Mouse (Mus musculus) small intestine, adult 2 months (tissue): Measurements from ENCODE around the gene Ndufa12. TPM values are rescaled to one million over a fixed set of nuclear protein-coding genes. Genes with fewer than 3 reads are reported as not detected.

ENCODE experiments used
- H3K27ac ChIP-seq: fragments of 200-500 bp; 2 replicates; pipeline ENCODE4 v1.5.1; 2012; ENCODE audit warnings: low read depth, low read length, control low read depth, inconsistent platforms; ENCODE audit not compliant: insufficient read depth
- H3K27me3 ChIP-seq: fragments of 200-500 bp; 2 replicates; pipeline ENCODE4 v1.6.1; 2012; ENCODE audit warnings: mild to moderate bottlenecking, moderate library complexity, low read length, inconsistent platforms; ENCODE audit not compliant: control insufficient read depth, insufficient read depth
- H3K36me3 ChIP-seq: fragments of 200-500 bp; 2 replicates; pipeline ENCODE4 v1.6.1; 2012; ENCODE audit warnings: mild to moderate bottlenecking, low read length, control low read depth, inconsistent platforms; ENCODE audit not compliant: control insufficient read depth, insufficient read depth
- H3K4me1 ChIP-seq: fragments of 200-500 bp; 2 replicates; pipeline ENCODE4 v1.6.1; 2012; ENCODE audit warnings: low read length, inconsistent platforms, mixed read lengths; ENCODE audit not compliant: control insufficient read depth, insufficient read depth, insufficient read length
- H3K4me3 ChIP-seq: fragments of 200-500 bp; 2 replicates; pipeline ENCODE4 v1.5.1; 2012; ENCODE audit warnings: low read depth, mild to moderate bottlenecking, control low read depth, inconsistent platforms, low read length, moderate library complexity
- CTCF ChIP-seq: fragments of 200-500 bp; IDR thresholded peaks from 2 replicates; pipeline ENCODE4 v1.5.1; 2012; ENCODE audit warnings: low read depth, mild to moderate bottlenecking, control low read depth, inconsistent platforms, low read length, moderate library complexity, mixed read lengths; ENCODE audit not compliant: insufficient replicate concordance, insufficient read length; ENCODE audit errors: extremely low read depth
- POLR2A ChIP-seq: fragments of 200-500 bp; IDR thresholded peaks from 2 replicates; pipeline ENCODE4 v1.6.1; 2012; ENCODE audit warnings: low read depth, mild to moderate bottlenecking, control low read depth, inconsistent platforms, low read length, moderate library complexity
- WGBS: fragments of 180-500 bp; shearing (Covaris S2); methylation state at CpG from one replicate; pipeline ENCODE4 v1.1.7; 2018; 5-methylcytosine and 5-hydroxymethylcytosine counted together
- polyA plus RNA-seq: library from polyadenylated mRNA; depleted of rRNA; stranded (reverse); fragments of >200 nt; gene quantifications from 2 replicates; pipeline ENCODE4 v1.2.3, GENCODE M21; 2012; rRNA removed

The Ndufa12 gene
- polyA plus RNA-seq, 1 experiment: 40.8 TPM

GRCm38 (mm10) chr10:94255744-94256143 is 57.2 kb downstream of the Ndufa12 start:
- WGBS: 77% methylated on average over 6 of the region's 6 CpGs
- Histone ChIP-seq H3K36me3 (no peaks in the 10 kb centered on the region), H3K27ac (no peak overlapping the region), H3K27me3 (no peaks in the 10 kb centered on the region), H3K4me1 (no peaks in the 10 kb centered on the region), H3K4me3 (no peak overlapping the region)
- TF ChIP-seq POLR2A (no peak), CTCF (no peak)

- Histone ChIP-seq H3K4me1 (no peaks in the 10 kb centered on the region), H3K27me3 (no peaks in the 10 kb centered on the region), H3K4me3 (no peak overlapping the region), H3K27ac (no peak overlapping the region), H3K36me3 (no peaks in the 10 kb centered on the region)
- 83% methylated on average over 4 of the region's 4 CpGs for WGBS
- TF ChIP-seq POLR2A (no peak), CTCF (no peak)
Measured at GRCm38 (mm10) chr10:94256518-94256917, 58.0 kb downstream of the Ndufa12 start.

GRCm38 (mm10) chr10:94260544-94260943 is 62.0 kb downstream of the Ndufa12 start:
- WGBS: 69% methylated on average over 1 of the region's 1 CpGs
- Histone ChIP-seq H3K27ac (no peak overlapping the region), H3K4me3 (no peak overlapping the region), H3K4me1 (no peaks in the 10 kb centered on the region), H3K36me3 (no peaks in the 10 kb centered on the region), H3K27me3 (no peaks in the 10 kb centered on the region)
- TF ChIP-seq CTCF (no peak), POLR2A (no peak)

GRCm38 (mm10) chr10:94262646-94263045 is 64.1 kb downstream of the Ndufa12 start:
- Histone ChIP-seq H3K4me3 (no peak overlapping the region), H3K27ac (no peak overlapping the region), H3K36me3 (no peaks in the 10 kb centered on the region), H3K27me3 (no peaks in the 10 kb centered on the region), H3K4me1 (no peaks in the 10 kb centered on the region)
- TF ChIP-seq POLR2A (no peak), CTCF (no peak)
- 87% methylated on average over 13 of the region's 13 CpGs for WGBS

GRCm38 (mm10) chr10:94263211-94263610 is 64.7 kb downstream of the Ndufa12 start:
- H3K4me1 ChIP-seq: no peaks in the 10 kb centered on the region
- H3K27ac ChIP-seq: no peak overlapping the region
- no peak overlapping the region for H3K4me3 ChIP-seq
- TF ChIP-seq CTCF (no peak), POLR2A (no peak)
- no peaks in the 10 kb centered on the region for H3K27me3 ChIP-seq
- no peaks in the 10 kb centered on the region for H3K36me3 ChIP-seq
- 58% methylated on average over 3 of the region's 3 CpGs for whole genome bisulfite sequencing

- Histone ChIP-seq H3K4me1 (no peaks in the 10 kb centered on the region), H3K36me3 (no peaks in the 10 kb centered on the region), H3K4me3 (no peak overlapping the region), H3K27ac (no peak overlapping the region), H3K27me3 (no peaks in the 10 kb centered on the region)
- TF ChIP-seq POLR2A: no peak
- TF ChIP-seq CTCF: no peak
- WGBS: 78% methylated on average over 17 of the region's 17 CpGs
Measured at GRCm38 (mm10) chr10:94265656-94266542, 67.4 kb downstream of the Ndufa12 start.

Other genes starting within 250 kb of the Ndufa12 start
- 3.2 and 5.5 TPM in 2 replicates for gene Vezt, start 162.9 kb upstream of the Ndufa12 start, polyA plus RNA-seq
- gene Fgd6, start 162.7 kb upstream of the Ndufa12 start, polyA plus RNA-seq: 2.2 and 3.7 TPM in 2 replicates
- 1.0 and 2.8 TPM in 2 replicates for gene Nr2c1, start 50.7 kb upstream of the Ndufa12 start, polyA plus RNA-seq
- gene Gm4792, start 100.0 kb downstream of the Ndufa12 start, polyA plus RNA-seq: not detected in 2 replicates
- 12.6 and 38.7 TPM in 2 replicates for gene Tmcc3, start 113.2 kb downstream of the Ndufa12 start, polyA plus RNA-seq